Mouse (Mus musculus) thymus, adult 2 months (tissue): Measurements from ENCODE around the gene St6gal1.

ENCODE experiments used
- CTCF ChIP-seq: fragments of 200-500 bp; IDR thresholded peaks from 2 replicates; pipeline ENCODE4 v1.5.1; 2012; ENCODE audit warnings: mild to moderate bottlenecking, control low read depth, low read length, moderate library complexity, borderline replicate concordance; ENCODE audit not compliant: control insufficient read depth, poor library complexity, insufficient read depth; ENCODE audit errors: extremely low read depth
- POLR2A ChIP-seq: fragments of 200-500 bp; IDR thresholded peaks from 2 replicates; pipeline ENCODE4 v1.6.1; 2012; ENCODE audit warnings: mild to moderate bottlenecking, low read length, control low read depth, moderate library complexity; ENCODE audit not compliant: control insufficient read depth, poor library complexity, insufficient read depth; ENCODE audit errors: extremely low read depth

- TF ChIP-seq CTCF (no peak), POLR2A (no peak)
Measured at GRCm38 (mm10) chr16:23240049-23240949, 15.8 kb downstream of the St6gal1 start.
